8 mouse cellular contexts compared by ENCODE assay signal in the genomic region with DNA sequence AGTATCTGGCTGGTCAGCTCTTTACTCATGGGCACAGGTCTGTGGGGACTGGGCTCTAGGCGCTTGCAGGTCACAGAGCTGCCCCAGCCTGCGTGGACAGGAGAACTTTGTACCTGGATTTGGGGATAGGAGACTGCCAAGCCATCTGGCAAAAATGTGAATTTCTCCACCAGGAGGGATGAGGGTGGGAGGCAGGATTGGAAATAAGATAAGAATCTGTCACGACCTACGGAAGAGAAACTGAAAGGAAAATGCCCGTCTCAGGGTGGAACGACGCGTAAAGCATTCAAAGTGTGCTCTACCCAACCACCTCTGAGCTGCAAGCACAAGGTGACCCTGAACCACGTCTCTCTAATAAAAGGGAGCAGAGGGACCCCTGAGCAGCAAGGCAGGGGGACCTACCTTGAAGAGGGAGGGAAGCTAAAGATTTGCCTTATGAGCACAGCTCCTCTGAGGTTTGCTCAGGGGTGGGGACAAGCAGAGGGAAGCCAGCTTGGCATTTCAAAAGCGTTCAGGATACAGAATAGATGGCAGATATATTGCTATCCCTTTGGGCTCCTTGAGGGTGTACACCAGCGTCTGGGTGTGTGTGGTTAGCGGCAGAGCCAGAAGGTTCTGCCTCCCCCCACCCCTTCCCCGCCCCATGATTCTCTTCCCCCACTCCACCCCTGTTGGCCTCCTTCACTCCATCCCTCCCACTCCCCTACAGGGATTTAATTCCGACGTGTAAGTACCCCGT. TPM values are rescaled to one million over a fixed set of nuclear protein-coding genes. Genes with fewer than 3 reads are reported as not detected.
DNase-seq lines count a peak whose midpoint lies in the region; ATAC-seq and TF ChIP-seq lines count a peak whose summit lies in the region.

No protein-coding gene starts in this region.

- peak overlapping the region; percentile 43 for H3K4me2 ChIP-seq in kidney, embryonic 14.5 days (replicated peaks; ENCODE audit: low read depth, low read length)
- H3K4me2 ChIP-seq in heart, embryonic 11.5 days, result peak overlapping the region; percentile 71
- peak overlapping the region; percentile 27 for H3K4me2 ChIP-seq in liver, embryonic 11.5 days
- H3K4me2 ChIP-seq in myocyte (ENCODE audit: low read depth), result peak overlapping the region; percentile 92

- H3K9ac ChIP-seq in kidney, embryonic 14.5 days (ENCODE audit: low read depth, low read length), result peak overlapping the region; percentile 23
- peak overlapping the region; percentile 46; the same call in 1 of the 2 replicates for H3K9ac ChIP-seq in heart, embryonic 11.5 days (ENCODE audit: low read depth, low read length)
- H3K9ac ChIP-seq in liver, embryonic 11.5 days (ENCODE audit: low read depth, low read length), result no peak overlapping the region

- no peak for DNase-seq in kidney, adult 8-10 months
- DNase-seq in T-cell, adult 2 months (ENCODE audit: low spot score), result peak; percentile 34
- no peak for DNase-seq in liver, embryonic 11.5 days (ENCODE audit: low spot score)
- no peak for DNase-seq in layer of hippocampus, adult 8-10 months (ENCODE audit: low spot score in 2 of 2)
- DNase-seq in right cerebral cortex, adult 2 months (ENCODE audit: low spot score in 2 of 2), result no peak

- no peak for ATAC-seq in kidney, embryonic 14.5 days (ENCODE audit: low FRiP score, low TSS enrichment)
- no peak for ATAC-seq in heart, embryonic 11.5 days (replicated peaks; ENCODE audit: insufficient number of reproducible peaks, low FRiP score, low TSS enrichment)
- no peak for ATAC-seq in liver, embryonic 11.5 days (replicated peaks; ENCODE audit: low FRiP score)

- no peak overlapping the region for H3ac ChIP-seq in myocyte (ENCODE audit: control insufficient read depth, insufficient read length)

- WGBS in kidney, embryonic 14.5 days, result 5% methylated on average over 16 of the region's 16 CpGs
- 4% methylated on average over 16 of the region's 16 CpGs for WGBS in heart, embryonic 11.5 days (ENCODE audit: insufficient replicate concordance)
- WGBS in liver, embryonic 11.5 days, result 6% methylated on average over 16 of the region's 16 CpGs

- TF ChIP-seq POLR2A in myocyte (IDR thresholded peaks at IDR 0.05; ENCODE audit: insufficient read length, low read depth), result no peak

- H3K27me3 ChIP-seq in kidney, embryonic 14.5 days (ENCODE audit: control insufficient read depth, insufficient read depth, low read length), result peaks cover 51% of the 10 kb centered on the region
- peaks cover 67% of the 10 kb centered on the region for H3K27me3 ChIP-seq in heart, embryonic 11.5 days (ENCODE audit: control insufficient read depth, insufficient read depth, low read length)
- peaks cover 52% of the 10 kb centered on the region for H3K27me3 ChIP-seq in liver, embryonic 11.5 days (replicated peaks; ENCODE audit: control insufficient read depth, insufficient read depth, low read length)
- no peaks in the 10 kb centered on the region for H3K27me3 ChIP-seq in myocyte (ENCODE audit: control insufficient read depth, insufficient read depth, insufficient read length)

- no peaks in the 10 kb centered on the region for H3K79me2 ChIP-seq in myocyte (ENCODE audit: control insufficient read depth, insufficient read depth)

- no peaks in the 10 kb centered on the region for H3K9me3 ChIP-seq in kidney, embryonic 14.5 days (ENCODE audit: control insufficient read depth, low read length)
- H3K9me3 ChIP-seq in heart, embryonic 11.5 days (replicated peaks; ENCODE audit: control insufficient read depth, low read length), result no peaks in the 10 kb centered on the region
- no peaks in the 10 kb centered on the region for H3K9me3 ChIP-seq in liver, embryonic 11.5 days (ENCODE audit: control insufficient read depth, low read length)

- H3K27ac ChIP-seq in kidney, embryonic 14.5 days (ENCODE audit: low read depth, low read length), result no peak overlapping the region
- no peak overlapping the region for H3K27ac ChIP-seq in heart, embryonic 11.5 days (ENCODE audit: low read depth, low read length)
- H3K27ac ChIP-seq in liver, embryonic 11.5 days (ENCODE audit: low read depth, low read length), result no peak overlapping the region

- H3K4me3 ChIP-seq in kidney, embryonic 14.5 days (ENCODE audit: low read length), result peak overlapping the region; percentile 26
- H3K4me3 ChIP-seq in heart, embryonic 11.5 days (ENCODE audit: low read depth, low read length), result peak overlapping the region; percentile 35
- H3K4me3 ChIP-seq in liver, embryonic 11.5 days (ENCODE audit: low read depth, low read length), result peak overlapping the region; percentile 19
- H3K4me3 ChIP-seq in myocyte, result peak overlapping the region; percentile 23

- peaks cover 21% of the 10 kb centered on the region for H3K4me1 ChIP-seq in kidney, embryonic 14.5 days (ENCODE audit: control insufficient read depth, insufficient read depth, low read length)
- H3K4me1 ChIP-seq in heart, embryonic 11.5 days (ENCODE audit: control insufficient read depth, insufficient read depth, low read length), result peaks cover 15% of the 10 kb centered on the region
- peaks cover 2% of the 10 kb centered on the region; the same call in 1 of the 2 replicates for H3K4me1 ChIP-seq in liver, embryonic 11.5 days (replicated peaks; ENCODE audit: control insufficient read depth, insufficient read depth, low read length)

- no peaks in the 10 kb centered on the region for H3K36me3 ChIP-seq in kidney, embryonic 14.5 days (ENCODE audit: control insufficient read depth, insufficient read depth, low read length)
- no peaks in the 10 kb centered on the region for H3K36me3 ChIP-seq in heart, embryonic 11.5 days (ENCODE audit: control insufficient read depth, insufficient read depth, low read length)
- no peaks in the 10 kb centered on the region for H3K36me3 ChIP-seq in liver, embryonic 11.5 days (ENCODE audit: control insufficient read depth, insufficient read depth, low read length)
- H3K36me3 ChIP-seq in myocyte (ENCODE audit: control insufficient read depth, insufficient read depth), result no peaks in the 10 kb centered on the region

TF ChIP-seq in myocyte, 11 proteins besides CTCF, POLR2A, EP300 and RAD21:
- TF ChIP-seq MYOG (IDR thresholded peaks at IDR 0.05; ENCODE audit: control insufficient read depth in 1 of 3, insufficient read depth in 1 of 3, insufficient read length in 2 of 3, low read depth in 2 of 3) (no peak), MYOD1 (IDR thresholded peaks at IDR 0.05; ENCODE audit: control insufficient read depth in 1 of 3, insufficient read length in 2 of 3, low read depth in 2 of 3) (no peak), TCF12 (IDR thresholded peaks at IDR 0.05; ENCODE audit: insufficient read depth, poor library complexity, severe bottlenecking) (no peak), REST (IDR thresholded peaks at IDR 0.05; ENCODE audit: insufficient read depth, insufficient read length) (no peak), MAX (IDR thresholded peaks at IDR 0.05; ENCODE audit: low read depth) (no peak), TCF3 (IDR thresholded peaks at IDR 0.05; ENCODE audit: insufficient read length, low read depth) (no peak), SRF (IDR thresholded peaks at IDR 0.05; ENCODE audit: control insufficient read depth, insufficient read length, low read depth) (no peak), POLR2AphosphoS2 (IDR thresholded peaks at IDR 0.05; ENCODE audit: insufficient read length, low read depth) (no peak), USF1 (IDR thresholded peaks at IDR 0.05; ENCODE audit: low read depth) (no peak)
TF ChIP-seq in myocyte: peak in this region for 0.

RNA-seq across cellular contexts. Expression of a gene that starts 54.9 kb away (rescaled TPM):
- 11.5 and 13.2 TPM in 2 replicates for polyA plus RNA-seq in kidney, embryonic 14.5 days (2014; fragmentation: Nextera tagmentation; extraction: Ambion mirVana)
- 7.0 and 8.1 TPM in 2 replicates for polyA plus RNA-seq in heart, embryonic 11.5 days (2014; fragmentation: Nextera tagmentation; extraction: Ambion mirVana)
- 8.0 TPM in 2 replicates for polyA plus RNA-seq in liver, embryonic 11.5 days (2014; fragmentation: Nextera tagmentation; extraction: Ambion mirVana)
- 7.4 TPM for polyA plus RNA-seq in myocyte (2012; fragmentation: generic; extraction: Trizol)
- 10 to 100 TPM; 69.4 to 83.2 (median 76.7) TPM for total RNA-seq in layer of hippocampus, adult 8-10 months (2022)

Comparison
In these comparisons a context has a peak if more than half of its experiments do, and no peak if none do; other contexts are left out.
1. H3K4me2 ChIP-seq: peak in every context shown above with its lines; median percentile 92 in myocyte; 71 in heart, embryonic 11.5 days; 43 in kidney, embryonic 14.5 days; 27 in liver, embryonic 11.5 days.